Mouse (Mus musculus) CH12F3 (cell line): ENCODE measurements around the gene Pdcd2l.

Source experiments
- in situ Hi-C: fragments of 300-500 bp; cut with MboI; formaldehyde crosslinking; loops from 2 replicates; pipeline ENCODE4 v1.14.3; 2020; ENCODE audit warnings: low sequenced_read_pairs

The Pdcd2l gene

GRCm38 (mm10) chr7:34196132-34197128 is at the start of gene Pdcd2l:
TSS of gene Pdcd2l (minus strand) at chr7:34196661.
- in situ Hi-C loops = no loop called here

GRCm38 (mm10) chr7:34242176-34242575 is 45.7 kb upstream of the Pdcd2l start:
- in situ Hi-C loops = no loop called here

GRCm38 (mm10) chr7:34238086-34238485 is 41.6 kb upstream of the Pdcd2l start:
- in situ Hi-C loops = no loop called here

GRCm38 (mm10) chr7:34235602-34236001 is 39.1 kb upstream of the Pdcd2l start:
- in situ Hi-C loops = no loop called here

GRCm38 (mm10) chr7:34234610-34235561 is 38.4 kb upstream of the Pdcd2l start:
- in situ Hi-C loops = no loop called here

GRCm38 (mm10) chr7:34233909-34234609 is 37.6 kb upstream of the Pdcd2l start:
- in situ Hi-C loops = no loop called here

- in situ Hi-C loops = no loop called here
Observed at GRCm38 (mm10) chr7:34232785-34233725, 36.6 kb upstream of the Pdcd2l start.

GRCm38 (mm10) chr7:34230116-34230515 is 33.7 kb upstream of the Pdcd2l start, which contains the start of gene Gpi1:
TSS of gene Gpi1 (minus strand) at chr7:34230336.
- in situ Hi-C loops = no loop called here

- in situ Hi-C loops = no loop called here
Observed at GRCm38 (mm10) chr7:34229691-34230111, 33.2 kb upstream of the Pdcd2l start.

GRCm38 (mm10) chr7:34229153-34229552 is 32.7 kb upstream of the Pdcd2l start:
- in situ Hi-C loops = no loop called here

GRCm38 (mm10) chr7:34228641-34229040 is 32.2 kb upstream of the Pdcd2l start:
- in situ Hi-C loops = no loop called here

GRCm38 (mm10) chr7:34226846-34227245 is 30.4 kb upstream of the Pdcd2l start:
- in situ Hi-C loops = no loop called here

GRCm38 (mm10) chr7:34226086-34226485 is 29.6 kb upstream of the Pdcd2l start:
- in situ Hi-C loops = no loop called here

GRCm38 (mm10) chr7:34224308-34224707 is 27.8 kb upstream of the Pdcd2l start:
- in situ Hi-C loops = no loop called here

- in situ Hi-C loops = no loop called here
Observed at GRCm38 (mm10) chr7:34222340-34222739, 25.9 kb upstream of the Pdcd2l start.

- in situ Hi-C loops = no loop called here
Observed at GRCm38 (mm10) chr7:34221594-34222250, 25.3 kb upstream of the Pdcd2l start.

- in situ Hi-C loops = no loop called here
Observed at GRCm38 (mm10) chr7:34218496-34218895, 22.0 kb upstream of the Pdcd2l start.

- in situ Hi-C loops = no loop called here
Observed at GRCm38 (mm10) chr7:34216474-34216873, 20.0 kb upstream of the Pdcd2l start.

- in situ Hi-C loops = no loop called here
Observed at GRCm38 (mm10) chr7:34215481-34215880, 19.0 kb upstream of the Pdcd2l start.
